Mouse (Mus musculus) MEL (cell line): Measurements from ENCODE around the gene Sgpp2.

Source experiments
- CHD2 ChIP-seq: IDR thresholded peaks from 2 replicates; pipeline ENCODE4 v1.6.1; 2011; ENCODE audit warnings: low read length, improper control_type of control experiment
- CTCF ChIP-seq, 3 experiments: IDR thresholded peaks in 2 of 3; conservative IDR thresholded peaks in 1 of 3; 2 replicates each; pipeline ENCODE4 v1.5.1; 2011 to 2012; ENCODE audit warnings: low read length in 3 of 3, low read depth in 2 of 3, mild to moderate bottlenecking in 2 of 3, improper control_type of control experiment in 1 of 3, inconsistent platforms in 1 of 3, mixed read lengths in 1 of 3, moderate library complexity in 1 of 3; ENCODE audit not compliant: control insufficient read depth in 1 of 3, insufficient read depth in 1 of 3, poor library complexity in 1 of 3, severe bottlenecking in 1 of 3
- GABPA ChIP-seq: IDR thresholded peaks from 2 replicates; pipeline ENCODE4 v1.6.1; 2012; ENCODE audit warnings: low read depth, mild to moderate bottlenecking, inconsistent platforms, low read length, improper control_type of control experiment, moderate library complexity
- MYB ChIP-seq: IDR thresholded peaks from 2 replicates; pipeline ENCODE4 v1.6.1; 2011; ENCODE audit warnings: mild to moderate bottlenecking, low read depth, low read length, improper control_type of control experiment
- MYC ChIP-seq: IDR thresholded peaks from 2 replicates; pipeline ENCODE4 v1.6.1; 2011; ENCODE audit warnings: low read depth, mild to moderate bottlenecking, low read length, improper control_type of control experiment, moderate library complexity
- POLR2A ChIP-seq, 2 experiments: IDR thresholded peaks; 2 replicates each; pipeline ENCODE4 v1.6.1; 2011 to 2012; ENCODE audit warnings: low read length in 2 of 2, mild to moderate bottlenecking in 2 of 2, control low read depth in 1 of 2, improper control_type of control experiment in 1 of 2, low read depth in 1 of 2, moderate library complexity in 1 of 2; ENCODE audit not compliant: control insufficient read depth in 1 of 2, insufficient read depth in 1 of 2, poor library complexity in 1 of 2
- SIN3A ChIP-seq: IDR thresholded peaks from 2 replicates; pipeline ENCODE4 v1.6.1; 2012; ENCODE audit warnings: low read length, improper control_type of control experiment, inconsistent platforms
- SMC3 ChIP-seq: IDR thresholded peaks from 2 replicates; pipeline ENCODE4 v1.6.1; 2011; ENCODE audit warnings: low read depth, low read length, improper control_type of control experiment
- TBP ChIP-seq: IDR thresholded peaks from 2 replicates; pipeline ENCODE4 v1.8.0; 2011; ENCODE audit warnings: low read depth, low read length, improper control_type of control experiment
- USF1 ChIP-seq: IDR thresholded peaks from 2 replicates; pipeline ENCODE4 v1.6.1; 2014; ENCODE audit warnings: low read depth, mild to moderate bottlenecking, inconsistent platforms, low read length, improper control_type of control experiment, moderate library complexity
- ZMIZ1 ChIP-seq: IDR thresholded peaks from 2 replicates; pipeline ENCODE4 v1.6.1; 2012; ENCODE audit warnings: low read depth, mild to moderate bottlenecking, inconsistent platforms, low read length, improper control_type of control experiment, moderate library complexity

DNA sequence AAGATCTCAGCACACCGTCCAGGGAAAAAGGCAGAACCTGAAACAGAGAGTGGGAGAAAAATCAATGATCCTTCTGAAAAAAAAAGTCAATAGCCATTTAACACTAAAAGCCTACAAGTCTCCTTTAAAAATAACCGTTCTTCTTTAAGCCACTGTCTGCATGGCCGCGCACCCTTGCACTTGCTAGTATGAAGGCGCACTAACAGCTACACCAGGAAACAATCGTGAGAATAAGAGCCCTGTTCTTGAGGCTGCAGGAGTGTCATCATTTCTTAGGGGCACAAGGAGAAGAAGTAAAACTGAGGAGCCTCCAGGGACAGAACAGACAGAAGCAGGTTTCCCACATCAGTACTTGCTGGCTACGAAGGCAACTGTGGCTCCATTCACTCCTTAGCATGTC lies 115.2 kb downstream of the Sgpp2 start:
- TF ChIP-seq USF1 (no peak), GABPA (no peak), SIN3A (no peak), CTCF (IDR thresholded peaks at IDR 0.05 in 2 of 3, conservative IDR thresholded peaks at IDR 0.05 in 1 of 3; ENCODE audit: control insufficient read depth in 1 of 3, insufficient read depth in 1 of 3, low read depth in 2 of 3, low read length in 3 of 3, poor library complexity in 1 of 3, severe bottlenecking in 1 of 3) (no peak), TBP (no peak), MYB (no peak), MYC (no peak), ZMIZ1 (no peak), SMC3 (no peak), CHD2 (no peak), POLR2A (IDR thresholded peaks at IDR 0.05; ENCODE audit: control insufficient read depth in 1 of 2, insufficient read depth in 1 of 2, low read depth in 1 of 2, low read length in 2 of 2, poor library complexity in 1 of 2) (no peak)
